Mouse (Mus musculus) adrenal gland, postnatal 25 days (tissue): ENCODE data around the gene Txlnb. TPM values are rescaled to one million over a fixed set of nuclear protein-coding genes. Genes with fewer than 3 reads are reported as not detected.
A peak's percentile ranks its signal among the peaks of the same experiment; 100 is the strongest.
"Not testable (repeated sequence)": the region's sequence is repeated elsewhere in the genome, so short reads cannot be mapped to it uniquely, and the experiment has no call there.

Experiments
- DNase-seq: peaks from one replicate; pipeline ENCODE4 v3.0.0; 2021; ENCODE audit warnings: mixed read lengths
- long read RNA-seq: library from polyadenylated mRNA; stranded (forward); transcript quantifications from one replicate; pipeline ENCODE4 v2.0.0, GENCODE M21; 2021
- total RNA-seq: library from RNA; stranded (reverse); gene quantifications from 2 replicates; pipeline ENCODE4 v1.2.3, GENCODE M21; 2021

Txlnb gene
- total RNA-seq, result 0.73 and 1.1 TPM in 2 replicates
- long read RNA-seq, result 0 reads

- DNase-seq, result peak; percentile 32
Observed at GRCm38 (mm10) chr10:17795767-17796631, at the start of gene Txlnb. Txlnb (plus strand) TSS chr10:17796226.

GRCm38 (mm10) chr10:17752478-17752877 lies 43.5 kb upstream of the Txlnb start:
- DNase-seq, result no peak

DNA sequence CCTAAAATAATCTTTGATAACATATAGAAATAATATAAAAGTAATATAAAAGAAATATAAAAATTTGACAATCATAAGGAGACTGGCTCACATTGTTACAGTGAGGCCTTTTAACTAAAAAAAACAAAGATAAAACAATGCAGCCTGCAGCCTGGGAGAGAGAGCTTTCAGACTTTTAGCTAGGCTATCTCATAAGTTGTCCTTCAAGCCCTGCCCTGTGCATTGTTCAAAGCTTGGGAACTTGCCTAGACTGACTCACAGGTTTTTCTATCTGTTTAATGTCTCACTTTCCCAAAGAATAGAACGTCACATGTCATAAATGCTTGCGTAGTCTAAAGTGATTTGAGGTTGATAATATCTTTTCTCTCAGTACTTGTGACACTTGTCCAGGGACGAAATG lies 36.3 kb upstream of the Txlnb start:
- no peak for DNase-seq

- no peak for DNase-seq
Observed at GRCm38 (mm10) chr10:17760750-17761613, 35.0 kb upstream of the Txlnb start.

- no peak for DNase-seq
Observed at GRCm38 (mm10) chr10:17761652-17762051, 34.4 kb upstream of the Txlnb start.

DNA sequence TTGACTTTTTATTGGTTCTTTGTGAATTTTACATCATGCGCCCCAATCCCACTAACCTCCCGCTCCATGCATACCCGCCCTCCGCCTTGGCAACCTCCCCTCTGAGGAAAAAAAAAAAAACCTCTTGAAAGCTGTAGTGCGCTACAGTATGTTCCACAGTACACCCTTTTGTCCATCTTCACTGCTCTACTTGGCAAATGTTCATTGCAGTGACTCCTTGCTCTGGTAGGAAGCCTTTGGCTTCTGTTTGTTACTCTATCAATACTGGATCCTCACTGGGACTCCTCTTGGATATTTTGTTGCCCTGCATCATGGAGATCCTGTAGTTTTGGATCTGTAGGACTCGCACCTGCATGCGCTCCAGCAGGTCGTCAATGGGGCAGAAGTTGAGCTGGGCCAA lies 33.1 kb upstream of the Txlnb start:
- DNase-seq, result no peak

DNA sequence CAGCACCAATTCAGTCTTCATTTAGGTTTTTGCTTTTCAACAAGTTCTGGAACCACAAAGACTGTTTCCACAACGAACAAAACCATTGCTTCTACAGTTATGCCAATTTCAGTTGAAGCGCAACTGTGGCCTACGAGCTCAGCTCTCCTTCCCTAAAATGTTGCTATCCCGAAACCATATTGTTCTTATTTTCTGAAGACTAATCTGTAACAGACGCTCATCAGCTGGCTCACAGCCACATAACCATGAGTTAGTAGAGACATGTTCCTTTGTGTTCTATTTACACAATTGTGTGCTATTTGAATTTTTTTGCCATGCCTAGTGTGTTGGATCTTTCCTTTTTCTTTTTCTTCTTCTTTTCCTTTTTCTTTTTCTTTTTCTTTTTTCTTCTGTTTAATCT lies 26.2 kb upstream of the Txlnb start:
- DNase-seq, result no peak

- DNase-seq, result no peak
Observed at GRCm38 (mm10) chr10:17772364-17772763, 23.7 kb upstream of the Txlnb start.

DNA sequence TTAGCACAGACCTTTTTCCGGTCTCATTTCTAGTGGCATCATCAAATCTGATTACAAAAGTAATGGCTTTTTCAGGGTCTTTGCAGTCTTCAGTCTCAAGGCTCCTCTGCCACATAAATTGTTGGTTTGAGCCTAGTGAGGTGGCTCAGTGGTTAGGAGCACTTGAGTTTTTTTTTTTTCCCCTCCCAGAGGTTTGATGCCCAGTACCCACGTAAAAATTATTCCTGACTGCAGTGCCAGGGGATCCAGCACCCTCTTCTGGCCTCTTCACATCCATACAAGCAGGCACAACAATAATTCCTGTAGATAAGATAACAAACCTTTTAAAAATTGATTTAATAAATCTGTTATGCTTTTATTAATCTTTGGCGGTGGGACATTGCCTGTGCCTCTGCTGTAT lies 21.7 kb upstream of the Txlnb start:
- no peak for DNase-seq

- DNase-seq, result no peak
Observed at GRCm38 (mm10) chr10:17775079-17775478, 20.9 kb upstream of the Txlnb start.

GRCm38 (mm10) chr10:17776684-17777083 lies 19.3 kb upstream of the Txlnb start:
- not testable (repeated sequence) for DNase-seq

DNA sequence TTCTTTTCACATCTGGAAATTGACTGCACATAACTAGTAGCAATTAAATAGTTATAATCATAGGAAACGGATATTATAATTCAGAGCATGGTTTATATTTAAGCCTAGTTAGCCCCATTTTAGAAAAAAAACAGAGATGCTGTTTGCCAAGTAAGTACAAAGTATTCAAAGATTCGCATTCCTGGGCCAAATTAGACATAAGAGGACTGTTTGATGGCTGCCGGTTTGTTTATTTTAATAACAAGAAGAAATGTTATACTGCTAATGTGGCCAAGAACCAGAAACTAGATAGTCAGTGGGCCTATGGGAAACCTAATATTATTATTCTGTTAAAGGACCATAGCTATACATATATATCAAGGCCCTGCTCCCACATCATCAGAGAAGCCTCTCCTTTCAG lies 9.3 kb upstream of the Txlnb start:
- no peak for DNase-seq

DNA sequence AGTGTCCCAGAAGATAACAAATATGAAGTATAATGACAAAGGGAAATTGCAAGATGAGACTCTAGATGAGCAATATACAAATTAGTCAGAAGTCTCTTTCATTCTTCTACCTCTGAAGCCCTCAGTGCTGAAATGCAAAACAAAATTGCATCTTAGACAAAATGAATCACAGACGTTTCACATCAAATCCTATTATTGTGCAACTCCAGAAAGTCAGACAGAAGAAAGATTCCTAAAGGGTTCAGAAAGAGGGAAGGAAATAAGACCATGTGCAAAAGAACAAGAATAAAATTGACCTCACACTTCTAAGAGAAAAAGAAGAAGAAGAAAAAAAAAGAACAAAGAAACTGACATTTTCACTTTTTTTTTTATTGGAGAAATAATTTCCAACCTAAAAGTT lies 8.1 kb upstream of the Txlnb start:
- DNase-seq, result no peak

GRCm38 (mm10) chr10:17788347-17788746 lies 7.7 kb upstream of the Txlnb start:
- no peak for DNase-seq

- DNase-seq, result peak; percentile 21
Observed at GRCm38 (mm10) chr10:17793926-17794325, 2.1 kb upstream of the Txlnb start.

DNA sequence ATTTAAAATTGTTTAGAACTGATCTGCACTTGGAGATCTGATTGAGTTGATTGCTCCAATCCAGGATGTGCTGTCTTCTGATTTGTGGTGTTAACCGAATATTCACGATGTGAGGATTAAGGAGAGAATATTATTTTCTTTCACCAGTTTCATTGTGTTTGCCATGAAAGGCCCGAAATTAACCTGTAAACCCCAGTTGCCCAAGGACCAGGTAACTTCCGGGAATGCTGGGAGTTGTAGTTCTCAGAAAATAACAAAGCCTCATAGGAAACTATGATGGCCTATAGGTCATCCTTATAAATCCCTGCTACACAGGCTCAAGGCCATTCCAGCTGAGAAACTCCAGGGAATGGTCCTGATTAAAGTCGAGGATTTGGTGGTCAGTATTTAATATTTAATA lies 1.6 kb upstream of the Txlnb start:
- no peak for DNase-seq

DNA sequence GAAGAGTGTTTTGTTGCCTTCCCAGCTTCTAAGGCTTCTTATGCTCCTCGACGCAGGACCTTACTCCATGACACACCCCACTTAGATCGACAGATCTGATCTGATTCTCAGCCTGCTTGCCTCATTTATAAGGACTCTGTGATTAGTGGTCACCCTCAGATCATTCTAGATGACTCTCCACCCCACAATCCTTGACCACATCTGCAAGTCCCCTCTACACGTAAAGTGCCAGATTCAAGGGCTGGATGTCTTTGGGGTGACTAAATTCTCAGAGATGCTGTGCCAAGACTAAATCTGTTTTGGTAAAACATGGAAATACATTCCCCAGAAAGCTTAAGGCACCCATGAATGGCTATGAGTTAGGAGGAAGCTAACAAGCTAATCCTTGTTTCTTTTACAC lies 799 bp upstream of the Txlnb start:
- no peak for DNase-seq

GRCm38 (mm10) chr10:17796846-17797631 lies 1.0 kb downstream of the Txlnb start:
- no peak for DNase-seq

- DNase-seq, result no peak
Observed at GRCm38 (mm10) chr10:17797681-17798080, 1.7 kb downstream of the Txlnb start.

GRCm38 (mm10) chr10:17801788-17802187 lies 5.8 kb downstream of the Txlnb start:
- DNase-seq, result no peak

DNA sequence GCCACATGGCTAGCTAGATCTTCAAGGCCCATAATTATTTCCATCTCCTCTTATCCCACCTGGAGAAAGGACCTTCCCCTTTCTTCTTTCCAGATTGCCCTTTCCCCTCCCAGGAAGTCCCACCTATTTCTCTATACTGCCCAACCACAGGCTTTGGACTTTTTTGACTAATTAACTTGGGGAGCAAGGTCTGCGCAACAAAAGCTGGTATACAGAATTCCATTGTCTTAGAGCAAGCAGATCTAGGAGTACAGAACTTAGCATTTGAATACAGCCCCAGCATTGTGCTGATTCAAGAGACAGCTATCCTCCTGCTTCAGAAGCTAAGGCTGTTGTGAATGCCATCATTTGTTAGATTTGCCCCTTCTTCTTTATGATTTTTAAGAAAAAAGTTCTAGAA lies 12.5 kb downstream of the Txlnb start:
- no peak for DNase-seq

GRCm38 (mm10) chr10:17815052-17815451 lies 19.0 kb downstream of the Txlnb start:
- no peak for DNase-seq
